Mouse (Mus musculus) spleen, adult 2 months (tissue): ENCODE measurements around the gene Patj.

ENCODE experiments used
- CTCF ChIP-seq: fragments of 200-500 bp; IDR thresholded peaks from 2 replicates; pipeline ENCODE4 v1.5.1; 2011; ENCODE audit warnings: mild to moderate bottlenecking, inconsistent platforms; ENCODE audit not compliant: insufficient read depth, insufficient read length, insufficient replicate concordance; ENCODE audit errors: extremely low read depth
- POLR2A ChIP-seq: fragments of 200-500 bp; IDR thresholded peaks from 2 replicates; pipeline ENCODE4 v1.6.1; 2011; ENCODE audit warnings: low read depth, low read length, inconsistent platforms

DNA sequence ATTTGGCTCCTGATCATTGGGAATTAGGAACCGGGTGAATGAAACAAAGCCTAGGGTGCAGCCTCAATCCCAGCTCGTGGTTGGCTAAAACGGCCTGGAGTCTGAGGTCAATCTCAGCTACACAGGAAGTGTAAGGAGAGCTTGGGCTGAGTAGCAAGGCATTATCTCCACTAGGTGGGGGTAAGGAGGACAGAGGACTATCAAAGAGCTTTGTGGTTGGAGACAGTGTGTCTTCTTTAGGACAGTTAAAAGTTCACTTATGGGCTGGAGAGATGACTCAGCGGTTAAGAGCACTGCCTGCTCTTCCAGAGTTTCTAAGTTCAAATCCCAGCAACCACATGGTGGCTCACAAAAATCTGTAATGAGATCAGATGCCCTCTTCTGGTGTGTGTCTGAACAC, 329.9 kb downstream of the Patj start:
- no peak for TF ChIP-seq CTCF
- no peak for TF ChIP-seq POLR2A
